Mouse (Mus musculus): ENCODE measurements around the gene Faf2.

DNA sequence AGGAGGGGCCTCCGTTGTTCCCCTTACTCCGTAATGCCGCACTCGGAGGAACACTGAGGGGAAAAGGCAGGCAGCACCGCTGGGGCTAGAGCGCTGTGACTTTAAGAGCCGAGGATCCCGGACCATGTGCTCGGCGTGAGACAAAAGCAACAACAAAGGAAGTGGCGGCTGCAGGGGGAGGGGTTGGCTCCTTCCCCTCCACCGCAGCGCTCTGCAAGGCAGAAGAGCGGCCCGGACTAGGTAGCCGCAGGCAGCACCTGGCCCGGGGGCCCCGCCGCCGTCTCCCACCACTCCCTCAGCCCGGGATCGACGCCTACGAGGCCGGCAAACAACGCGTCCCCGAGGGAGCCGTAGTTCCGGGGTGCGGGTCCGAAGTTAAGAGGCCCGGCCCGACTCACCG is 65.5 kb downstream of the Faf2 start:
- peak; percentile 76 for TF ChIP-seq ELF1 (IDR thresholded peaks at IDR 0.05; ENCODE audit: low read depth, low read length)
- TF ChIP-seq GATA1 (IDR thresholded peaks at IDR 0.05; ENCODE audit: low read depth, low read length): no peak
- no peak for TF ChIP-seq CTCF (IDR thresholded peaks at IDR 0.05 in 2 of 3, conservative IDR thresholded peaks at IDR 0.05 in 1 of 3; ENCODE audit: control insufficient read depth in 1 of 3, insufficient read depth in 1 of 3, low read depth in 2 of 3, low read length in 3 of 3, poor library complexity in 1 of 3, severe bottlenecking in 1 of 3)
- TF ChIP-seq POLR2A (IDR thresholded peaks at IDR 0.05; ENCODE audit: control insufficient read depth in 1 of 2, insufficient read depth in 1 of 2, low read depth in 1 of 2, low read length in 2 of 2, poor library complexity in 1 of 2): 0 out of 4 replicates have a peak, but pooled peaks of 1 of the 2 experiments have one; percentile 26
- TF ChIP-seq TCF12 (IDR thresholded peaks at IDR 0.05; ENCODE audit: low read depth, low read length): no peak
- TF ChIP-seq POLR2AphosphoS5 (IDR thresholded peaks at IDR 0.05; ENCODE audit: borderline replicate concordance, low read depth, low read length): no peak
- no peak for TF ChIP-seq TAL1 (IDR thresholded peaks at IDR 0.05; ENCODE audit: low read length)
- no peak for TF ChIP-seq ZNF384 (IDR thresholded peaks at IDR 0.05; ENCODE audit: low read depth, low read length)
- TF ChIP-seq ZC3H11A (IDR thresholded peaks at IDR 0.05; ENCODE audit: low read depth, low read length): no peak
- no peak for TF ChIP-seq SMC3 (IDR thresholded peaks at IDR 0.05; ENCODE audit: low read depth, low read length)
- no peak for TF ChIP-seq E2F4 (IDR thresholded peaks at IDR 0.05; ENCODE audit: borderline replicate concordance, low read depth, low read length)
- no peak for TF ChIP-seq POLR2AphosphoS2 (IDR thresholded peaks at IDR 0.05; ENCODE audit: low read length)
